Mouse (Mus musculus) megakaryocyte, embryonic 14.5 days (primary cell): ENCODE measurements around the gene Large1. TPM values are rescaled to one million over a fixed set of nuclear protein-coding genes. Genes with fewer than 3 reads are reported as not detected.

Source experiments
- H3K27me3 ChIP-seq: replicated peaks from 2 replicates; pipeline ENCODE3; 2012; ENCODE audit warnings: inconsistent platforms
- H3K36me3 ChIP-seq: replicated peaks from 2 replicates; pipeline ENCODE3; 2012; ENCODE audit warnings: low read length, inconsistent platforms, mixed read lengths
- H3K4me1 ChIP-seq: 2 replicates; pipeline ENCODE4 v1.6.1; 2012; ENCODE audit warnings: inconsistent platforms
- H3K4me3 ChIP-seq: replicated peaks from 2 replicates; pipeline ENCODE3; 2012; ENCODE audit warnings: moderate library complexity, mild to moderate bottlenecking, inconsistent platforms
- H3K9me3 ChIP-seq: 2 replicates; pipeline ENCODE4 v1.6.1; 2012; ENCODE audit warnings: inconsistent platforms
- FLI1 ChIP-seq: IDR thresholded peaks from 2 replicates; pipeline ENCODE4 v1.6.1; 2012; ENCODE audit warnings: low read length, inconsistent platforms, mixed read lengths
- GATA1 ChIP-seq: IDR thresholded peaks from 3 replicates; pipeline ENCODE4 v1.6.1; 2012; ENCODE audit warnings: mixed read lengths, low read length, inconsistent platforms, borderline replicate concordance
- polyA plus RNA-seq: library from polyadenylated mRNA; stranded (reverse); fragments of >175 nt; gene quantifications from 2 replicates; pipeline ENCODE4 v1.2.3, GENCODE M21; 2012; ENCODE audit warnings: low replicate concordance; ENCODE audit not compliant: insufficient read depth

The Large1 gene
- polyA plus RNA-seq, 1 experiment, result 0.07 TPM

- no peaks in the 10 kb centered on the region for H3K9me3 ChIP-seq
- no peak overlapping the region for H3K4me3 ChIP-seq
- H3K4me1 ChIP-seq, result peaks cover 9% of the 10 kb centered on the region; the same call in 1 of the 2 replicates
- TF ChIP-seq GATA1 (no peak), FLI1 (no peak)
- peaks cover 1% of the 10 kb centered on the region for H3K27me3 ChIP-seq
- no peaks in the 10 kb centered on the region for H3K36me3 ChIP-seq
These were observed 520.2 kb downstream of the Large1 start for GRCm38 (mm10) chr8:72833112-72833511.

GRCm38 (mm10) chr8:72832371-72832770 lies 521.0 kb downstream of the Large1 start:
- Histone ChIP-seq H3K9me3 (no peaks in the 10 kb centered on the region), H3K4me1 (peaks cover 8% of the 10 kb centered on the region; the same call in 1 of the 2 replicates), H3K27me3 (peaks cover under 1% of the 10 kb centered on the region), H3K36me3 (no peaks in the 10 kb centered on the region), H3K4me3 (no peak overlapping the region)
- TF ChIP-seq GATA1 (no peak), FLI1 (no peak)

GRCm38 (mm10) chr8:72817655-72818349 lies 535.5 kb downstream of the Large1 start:
- Histone ChIP-seq H3K9me3 (no peaks in the 10 kb centered on the region), H3K36me3 (no peaks in the 10 kb centered on the region), H3K27me3 (peaks cover 2% of the 10 kb centered on the region), H3K4me1 (peaks cover 22% of the 10 kb centered on the region), H3K4me3 (no peak overlapping the region)
- TF ChIP-seq FLI1, result no peak

- TF ChIP-seq GATA1 (no peak), FLI1 (no peak)
- Histone ChIP-seq H3K36me3 (no peaks in the 10 kb centered on the region), H3K27me3 (peaks cover 2% of the 10 kb centered on the region), H3K9me3 (no peaks in the 10 kb centered on the region), H3K4me1 (peaks cover 26% of the 10 kb centered on the region), H3K4me3 (no peak overlapping the region)
These were observed 536.7 kb downstream of the Large1 start for GRCm38 (mm10) chr8:72816679-72817078.

- no peaks in the 10 kb centered on the region for H3K27me3 ChIP-seq
- H3K9me3 ChIP-seq, result no peaks in the 10 kb centered on the region
- H3K36me3 ChIP-seq, result no peaks in the 10 kb centered on the region
- TF ChIP-seq GATA1 (no peak), FLI1 (no peak)
- peaks cover 26% of the 10 kb centered on the region for H3K4me1 ChIP-seq
- H3K4me3 ChIP-seq, result no peak overlapping the region
These were observed 537.7 kb downstream of the Large1 start for GRCm38 (mm10) chr8:72815681-72816080.

- peaks cover 23% of the 10 kb centered on the region for H3K4me1 ChIP-seq
- H3K27me3 ChIP-seq, result no peaks in the 10 kb centered on the region
- no peaks in the 10 kb centered on the region for H3K36me3 ChIP-seq
- H3K9me3 ChIP-seq, result no peaks in the 10 kb centered on the region
- H3K4me3 ChIP-seq, result no peak overlapping the region
- TF ChIP-seq FLI1 (no peak), GATA1 (no peak)
These were observed 540.6 kb downstream of the Large1 start for GRCm38 (mm10) chr8:72812690-72813089.

GRCm38 (mm10) chr8:72801583-72801982 lies 551.8 kb downstream of the Large1 start:
- H3K4me3 ChIP-seq, result no peak overlapping the region
- H3K36me3 ChIP-seq, result no peaks in the 10 kb centered on the region
- H3K4me1 ChIP-seq, result no peaks in the 10 kb centered on the region
- peaks cover 5% of the 10 kb centered on the region for H3K9me3 ChIP-seq
- TF ChIP-seq FLI1 (no peak), GATA1 (no peak)
- peaks cover 2% of the 10 kb centered on the region for H3K27me3 ChIP-seq

- peaks cover 19% of the 10 kb centered on the region for H3K9me3 ChIP-seq
- TF ChIP-seq FLI1, result no peak
- no peak for TF ChIP-seq GATA1
- H3K4me1 ChIP-seq, result peaks cover 4% of the 10 kb centered on the region; the same call in 1 of the 2 replicates
- H3K36me3 ChIP-seq, result peaks cover 30% of the 10 kb centered on the region
- no peaks in the 10 kb centered on the region for H3K27me3 ChIP-seq
- peak overlapping the region; percentile 8 for H3K4me3 ChIP-seq
These were observed 572.7 kb downstream of the Large1 start for GRCm38 (mm10) chr8:72780644-72781043.

GRCm38 (mm10) chr8:72777797-72778196 lies 575.5 kb downstream of the Large1 start:
- Histone ChIP-seq H3K36me3 (peaks cover 24% of the 10 kb centered on the region), H3K9me3 (peaks cover 14% of the 10 kb centered on the region), H3K4me1 (peaks cover 4% of the 10 kb centered on the region; the same call in 1 of the 2 replicates), H3K4me3 (no peak overlapping the region), H3K27me3 (no peaks in the 10 kb centered on the region)
- TF ChIP-seq GATA1 (no peak), FLI1 (no peak)

- no peaks in the 10 kb centered on the region; the same call in 1 of the 2 replicates for H3K9me3 ChIP-seq
- no peaks in the 10 kb centered on the region for H3K27me3 ChIP-seq
- peaks cover 66% of the 10 kb centered on the region for H3K36me3 ChIP-seq
- no peak overlapping the region for H3K4me3 ChIP-seq
- peaks cover 63% of the 10 kb centered on the region for H3K4me1 ChIP-seq
- no peak for TF ChIP-seq FLI1
- TF ChIP-seq GATA1, result no peak
These were observed 586.6 kb downstream of the Large1 start for GRCm38 (mm10) chr8:72766777-72767176.
